Mouse (Mus musculus): Measurements from ENCODE around the gene Gm12800. TPM values are rescaled to one million over a fixed set of nuclear protein-coding genes. Genes with fewer than 3 reads are reported as not detected.
"Not testable (repeated sequence)": the region's sequence is repeated elsewhere in the genome, so short reads cannot be mapped to it uniquely, and the experiment has no call there.

The Gm12800 gene
- not detected for total RNA-seq (2018; cell fraction: chromatin; rRNA removed)
- not detected for total RNA-seq (2018; cell fraction: cytosol; rRNA removed)
- not detected for total RNA-seq (2018; cell fraction: nucleus; rRNA removed)
- not detected in 3 replicates for polyA plus RNA-seq (2018)

DNA sequence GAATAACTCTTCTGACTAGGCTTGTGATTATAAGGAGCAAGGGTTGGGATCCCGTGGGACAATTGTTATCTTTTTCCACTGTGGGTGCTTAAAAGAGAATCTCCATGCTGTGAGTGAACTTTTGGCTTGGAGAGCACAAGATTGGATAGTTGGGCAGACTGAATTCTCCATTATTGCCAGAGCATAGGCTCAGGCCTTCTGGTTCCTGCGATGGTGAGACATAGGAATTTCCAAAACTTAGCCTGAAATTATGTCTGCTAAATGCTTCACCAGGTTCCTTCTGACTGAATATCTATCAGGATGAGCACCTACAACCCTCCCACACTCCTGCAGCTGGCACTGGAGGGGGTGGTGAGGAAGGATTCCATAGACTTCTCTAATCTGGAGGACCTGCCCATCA, at the start of gene Gm12800:
Gene Gm12800 (plus strand): TSS at position 301 of the 400 bp plus-strand sequence.
- H3K4me3 ChIP-seq (ENCODE audit: inconsistent target); H3K79me2 ChIP-seq (ENCODE audit: inconsistent target); H3K36me3 ChIP-seq (ENCODE audit: inconsistent target); H3K27ac ChIP-seq: not testable (repeated sequence)
- 91% methylated on average over 1 of the region's 2 CpGs for WGBS (ENCODE audit: missing documents)

DNA sequence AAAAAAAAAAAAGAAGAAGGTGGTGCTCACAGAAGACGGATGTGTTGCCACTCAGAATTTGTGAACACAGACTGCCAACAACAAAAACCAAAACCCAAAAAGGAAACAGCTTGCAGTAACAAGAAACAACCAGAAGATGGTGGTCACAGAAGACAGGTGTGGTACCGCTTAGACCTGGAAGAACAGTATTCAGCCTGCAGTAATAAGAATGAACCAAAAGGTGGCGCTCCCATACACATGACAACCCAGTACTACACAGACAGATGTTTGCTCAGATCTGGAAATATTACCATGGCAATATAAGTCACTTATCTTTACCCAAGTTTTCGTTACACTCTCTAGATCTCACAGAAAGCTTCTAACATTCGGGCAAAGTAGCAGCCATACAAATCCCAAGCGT, 48.0 kb upstream of the Gm12800 start:
- Histone ChIP-seq H3K27ac (no peak overlapping the region), H3K4me3 (ENCODE audit: inconsistent target) (no peak overlapping the region), H3K79me2 (ENCODE audit: inconsistent target) (no peaks in the 10 kb centered on the region), H3K36me3 (ENCODE audit: inconsistent target) (no peaks in the 10 kb centered on the region)
- 57% methylated on average over 6 of the region's 6 CpGs for WGBS (ENCODE audit: missing documents)

DNA sequence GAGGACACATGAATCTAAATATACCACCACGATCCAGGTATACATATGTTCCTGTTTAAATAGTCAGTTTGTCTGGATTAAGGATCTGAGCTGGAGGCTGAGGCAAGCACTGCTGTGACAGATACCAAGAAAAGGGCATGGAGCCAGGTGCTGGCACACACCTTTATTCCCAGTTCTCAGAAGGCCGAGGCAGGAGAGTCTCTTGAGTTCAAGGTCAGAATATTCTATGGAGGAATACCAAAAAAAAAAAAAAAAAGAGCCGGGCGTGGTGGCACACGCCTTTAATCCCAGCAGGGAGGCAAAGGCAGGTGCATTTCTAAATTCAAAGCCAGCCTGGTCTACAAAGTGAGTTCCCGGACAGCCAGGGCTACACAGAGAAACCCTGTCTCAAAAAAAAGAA, 46.6 kb upstream of the Gm12800 start:
- Histone ChIP-seq H3K79me2 (ENCODE audit: inconsistent target) (no peaks in the 10 kb centered on the region), H3K4me3 (ENCODE audit: inconsistent target) (no peak overlapping the region), H3K36me3 (ENCODE audit: inconsistent target) (no peaks in the 10 kb centered on the region), H3K27ac (no peak overlapping the region)
- WGBS (ENCODE audit: missing documents): 73% methylated on average over 2 of the region's 6 CpGs

DNA sequence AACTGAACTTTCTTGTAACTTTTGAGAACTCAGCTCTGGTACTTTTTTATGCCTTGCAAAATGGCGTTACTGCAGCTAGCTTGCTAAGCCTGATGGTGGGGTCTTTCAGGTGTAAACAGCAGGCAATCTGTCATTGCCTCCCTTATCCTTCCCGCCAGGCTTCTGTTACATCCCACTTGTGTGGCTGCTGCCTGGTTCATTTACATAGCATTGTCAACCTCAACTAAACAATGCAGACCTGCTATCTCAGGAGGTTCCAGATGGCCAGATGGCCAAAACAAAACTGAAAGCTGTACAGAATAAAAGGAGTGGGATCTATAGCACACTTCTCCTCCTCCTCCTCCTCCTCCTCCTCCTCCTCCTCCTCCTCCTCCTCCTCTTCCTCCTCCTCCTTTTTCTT, 36.9 kb upstream of the Gm12800 start:
- H3K79me2 ChIP-seq (ENCODE audit: inconsistent target); H3K27ac ChIP-seq: not testable (repeated sequence)
- WGBS (ENCODE audit: missing documents): 77% methylated on average over 2 of the region's 2 CpGs

DNA sequence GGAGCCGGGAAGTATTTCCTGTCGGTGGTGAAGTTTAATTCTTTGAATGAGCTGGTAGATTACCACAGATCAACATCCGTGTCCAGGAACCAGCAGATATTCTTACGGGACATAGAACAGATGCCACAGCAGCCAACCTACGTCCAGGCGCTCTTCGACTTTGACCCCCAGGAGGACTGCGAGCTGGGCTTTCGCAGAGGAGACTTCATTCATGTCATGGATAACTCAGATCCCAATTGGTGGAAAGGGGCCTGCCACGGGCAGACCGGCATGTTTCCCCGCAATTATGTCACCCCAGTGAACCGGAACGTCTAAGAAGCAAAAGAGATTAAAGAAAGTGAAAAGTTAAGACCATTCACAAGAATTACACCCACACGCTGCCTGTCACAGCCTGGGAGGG, 33.2 kb upstream of the Gm12800 start:
- H3K36me3 ChIP-seq (ENCODE audit: inconsistent target); H3K79me2 ChIP-seq (ENCODE audit: inconsistent target); H3K4me3 ChIP-seq (ENCODE audit: inconsistent target); H3K27ac ChIP-seq: not testable (repeated sequence)
- WGBS (ENCODE audit: missing documents): 95% methylated on average over 9 of the region's 15 CpGs

More for the DNA sequence above, 36.9 kb upstream of the Gm12800 start:
- H3K36me3 ChIP-seq (ENCODE audit: inconsistent target); H3K4me3 ChIP-seq (ENCODE audit: inconsistent target): not testable (repeated sequence)

DNA sequence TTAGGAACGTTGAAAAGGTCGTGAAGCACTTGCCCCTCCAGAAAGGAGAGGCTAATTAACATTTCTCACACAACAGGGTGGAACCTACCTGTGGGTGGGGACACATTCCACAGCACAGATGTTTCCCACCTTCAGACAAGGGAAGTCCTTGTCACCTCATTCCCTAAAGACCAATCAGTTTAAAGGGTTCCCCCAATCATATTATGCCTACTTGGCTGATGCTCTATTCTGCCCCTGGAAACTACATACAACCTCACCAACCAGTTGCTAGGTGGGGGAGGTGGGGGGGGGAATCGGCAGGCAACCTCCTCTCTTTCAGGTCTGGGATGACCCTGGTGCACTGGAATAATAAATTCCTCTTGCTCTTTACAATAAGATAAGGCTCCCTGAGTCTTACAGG, 25.3 kb upstream of the Gm12800 start:
- Histone ChIP-seq H3K79me2 (ENCODE audit: inconsistent target) (no peaks in the 10 kb centered on the region), H3K36me3 (ENCODE audit: inconsistent target) (no peaks in the 10 kb centered on the region), H3K27ac (no peak overlapping the region), H3K4me3 (ENCODE audit: inconsistent target) (no peak overlapping the region)
- 45% methylated on average over 3 of the region's 3 CpGs for WGBS (ENCODE audit: missing documents)

DNA sequence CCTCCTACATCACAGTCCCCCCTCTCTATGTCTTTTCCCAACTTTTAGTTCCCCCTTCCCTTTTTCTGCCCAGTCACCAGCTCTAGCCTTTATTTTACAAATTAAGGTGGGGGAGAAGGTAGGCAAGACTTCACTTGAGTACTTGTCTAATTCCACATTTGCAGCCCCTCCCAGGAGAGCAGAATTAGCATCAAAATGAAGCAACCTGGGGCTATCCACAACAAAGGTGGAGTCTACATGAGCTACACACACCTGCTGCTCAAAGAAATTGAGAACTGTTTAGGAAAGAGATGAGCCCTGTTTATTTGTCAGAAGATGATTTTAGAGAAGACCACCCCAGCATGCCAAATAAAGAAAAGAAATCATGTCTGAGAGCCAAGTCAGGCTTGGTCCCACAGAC, 19.5 kb upstream of the Gm12800 start:
- Histone ChIP-seq H3K4me3 (ENCODE audit: inconsistent target) (no peak overlapping the region), H3K79me2 (ENCODE audit: inconsistent target) (no peaks in the 10 kb centered on the region), H3K36me3 (ENCODE audit: inconsistent target) (no peaks in the 10 kb centered on the region), H3K27ac (no peak overlapping the region)

DNA sequence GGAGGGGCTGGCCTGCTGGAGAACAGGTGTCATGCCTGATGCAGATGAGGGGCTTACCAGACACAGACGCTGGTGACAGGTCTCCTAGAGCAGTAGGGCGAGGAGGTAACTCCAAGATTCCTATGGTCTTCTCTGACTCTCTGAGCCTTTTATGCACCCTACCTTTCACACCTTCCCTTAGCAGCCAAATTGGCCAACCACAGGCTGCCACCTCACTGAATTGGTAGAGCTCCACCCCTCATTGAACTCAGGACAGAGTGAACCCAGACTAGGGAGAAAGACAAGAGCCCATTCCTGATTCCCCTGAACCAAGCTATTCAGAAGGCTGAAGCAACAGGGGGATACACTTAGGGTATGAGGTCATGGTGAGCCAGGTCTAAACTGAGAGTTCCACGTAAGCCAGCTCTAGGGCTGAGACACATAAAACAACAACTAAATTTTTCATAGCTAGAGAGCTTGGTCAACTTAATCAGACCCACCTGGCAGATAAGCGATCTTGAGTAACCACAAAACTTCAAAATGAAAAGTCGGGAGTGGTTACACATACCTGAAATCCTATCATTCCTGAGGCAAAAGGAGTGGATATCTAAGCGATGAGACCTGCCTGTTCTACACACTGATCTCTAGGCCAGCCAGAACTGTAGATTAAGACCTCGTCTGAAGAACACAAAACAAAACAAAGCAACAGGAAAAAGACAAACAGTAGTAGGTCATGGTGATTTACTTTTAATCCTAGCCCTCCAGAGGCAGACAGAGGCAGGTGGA, 15.1 kb upstream of the Gm12800 start, which contains the start of gene C130073F10Rik:
Gene C130073F10Rik (minus strand): TSS at position 134 of the 765 bp plus-strand sequence.
- WGBS (ENCODE audit: missing documents): 89% methylated on average over 7 of the region's 7 CpGs

DNA sequence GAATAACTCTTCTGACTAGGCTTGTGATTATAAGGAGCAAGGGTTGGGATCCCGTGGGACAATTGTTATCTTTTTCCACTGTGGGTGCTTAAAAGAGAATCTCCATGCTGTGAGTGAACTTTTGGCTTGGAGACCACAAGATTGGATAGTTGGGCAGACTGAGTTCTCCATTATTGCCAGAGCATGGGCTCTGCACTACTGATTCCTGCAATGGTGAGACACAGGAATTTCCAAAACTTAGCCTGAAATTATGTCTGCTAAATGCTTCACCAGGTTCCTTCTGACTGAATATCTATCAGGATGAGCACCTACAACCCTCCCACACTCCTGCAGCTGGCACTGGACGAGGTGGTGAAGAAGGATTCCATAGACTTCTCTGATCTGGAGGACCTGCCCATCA, 31.2 kb downstream of the Gm12800 start, which contains the start of gene Gm12794:
Gene Gm12794 (plus strand): TSS at position 301 of the 400 bp plus-strand sequence.
- H3K79me2 ChIP-seq (ENCODE audit: inconsistent target); H3K27ac ChIP-seq; H3K4me3 ChIP-seq (ENCODE audit: inconsistent target); H3K36me3 ChIP-seq (ENCODE audit: inconsistent target): not testable (repeated sequence)
- WGBS (ENCODE audit: missing documents): 50% methylated on average over 1 of the region's 2 CpGs

More for the DNA sequence above, 15.1 kb upstream of the Gm12800 start, which contains the start of gene C130073F10Rik:
- Histone ChIP-seq H3K36me3 (ENCODE audit: inconsistent target) (no peaks in the 10 kb centered on the region), H3K27ac (no peak within 1 kb of the TSS), H3K79me2 (ENCODE audit: inconsistent target) (no peaks in the 10 kb centered on the region), H3K4me3 (ENCODE audit: inconsistent target) (no peak within 1 kb of the TSS)

Other genes with a start within 250 kb of the Gm12800 start
- not detected in 3 replicates for gene Lepr, start 191.7 kb upstream of the Gm12800 start, polyA plus RNA-seq (2018)
- gene B020004J07Rik, start 65.1 kb upstream of the Gm12800 start, polyA plus RNA-seq (2018): not detected in 3 replicates
- not detected in 3 replicates for gene C130073F10Rik, start 15.3 kb upstream of the Gm12800 start, polyA plus RNA-seq (2018)
- not detected in 3 replicates for gene Gm12794, start 31.3 kb downstream of the Gm12800 start, polyA plus RNA-seq (2018)
- gene Gm12790, start 71.9 kb downstream of the Gm12800 start, polyA plus RNA-seq (2018): not detected in 3 replicates
- not detected in 3 replicates for gene Gm12789, start 77.5 kb downstream of the Gm12800 start, polyA plus RNA-seq (2018)
- gene Pde4b, start 178.4 kb downstream of the Gm12800 start, polyA plus RNA-seq (2018): 4.2 to 15.0 TPM (median 9.6 TPM) in 3 replicates

All from macrophage (primary cell).